Mouse (Mus musculus): ENCODE results near the gene Tmem121. TPM values are rescaled to one million over a fixed set of nuclear protein-coding genes. Genes with fewer than 3 reads are reported as not detected.
"Not testable (repeated sequence)": the region's sequence is repeated elsewhere in the genome, so short reads cannot be mapped to it uniquely, and the experiment has no call there.

Tmem121 gene
- polyA plus RNA-seq, 3 experiments from 2014 or later, result 0.23 TPM; not detected in 2

- peak; percentile 82 for ATAC-seq
These were observed 2.0 kb downstream of the Tmem121 start for GRCm38 (mm10) chr12:113187584-113188295.

- ATAC-seq, result no peak
These were observed 2.8 kb downstream of the Tmem121 start for GRCm38 (mm10) chr12:113188349-113189055.

- ATAC-seq, result no peak
These were observed 7.7 kb downstream of the Tmem121 start for GRCm38 (mm10) chr12:113193423-113193822.

- not testable (repeated sequence) for ATAC-seq
These were observed 13.4 kb downstream of the Tmem121 start for GRCm38 (mm10) chr12:113199132-113199531.

GRCm38 (mm10) chr12:113201301-113201700 is 15.6 kb downstream of the Tmem121 start:
- ATAC-seq, result no peak

GRCm38 (mm10) chr12:113202008-113202407 is 16.3 kb downstream of the Tmem121 start:
- ATAC-seq, result no peak

GRCm38 (mm10) chr12:113203522-113203921 is 17.8 kb downstream of the Tmem121 start:
- no peak for ATAC-seq

GRCm38 (mm10) chr12:113205251-113205942 is 19.7 kb downstream of the Tmem121 start:
- no peak for ATAC-seq

- no peak for ATAC-seq
These were observed 22.0 kb downstream of the Tmem121 start for GRCm38 (mm10) chr12:113207737-113208136.

GRCm38 (mm10) chr12:113210586-113211378 is 25.1 kb downstream of the Tmem121 start:
- ATAC-seq, result no peak

- no peak for ATAC-seq
These were observed 26.0 kb downstream of the Tmem121 start for GRCm38 (mm10) chr12:113211772-113212171.

- no peak for ATAC-seq
These were observed 26.7 kb downstream of the Tmem121 start for GRCm38 (mm10) chr12:113212326-113212924.

- ATAC-seq, result no peak
These were observed 27.5 kb downstream of the Tmem121 start for GRCm38 (mm10) chr12:113213226-113213625.

- no peak for ATAC-seq
These were observed 28.5 kb downstream of the Tmem121 start for GRCm38 (mm10) chr12:113214072-113214808.

- no peak for ATAC-seq
These were observed 29.4 kb downstream of the Tmem121 start for GRCm38 (mm10) chr12:113214972-113215666.

- ATAC-seq, result no peak
These were observed 30.1 kb downstream of the Tmem121 start for GRCm38 (mm10) chr12:113215667-113216346.

GRCm38 (mm10) chr12:113217306-113218242 is 31.8 kb downstream of the Tmem121 start:
- ATAC-seq, result peak; percentile 46

- ATAC-seq, result peak; percentile 18
These were observed 34.1 kb downstream of the Tmem121 start for GRCm38 (mm10) chr12:113219867-113220266.

GRCm38 (mm10) chr12:113220447-113220846 is 34.7 kb downstream of the Tmem121 start:
- peak; percentile 41 for ATAC-seq
